Mouse (Mus musculus): ENCODE results near the gene Trim8.
A peak's percentile ranks its signal among the peaks of the same experiment; 100 is the strongest.

Gene Trim8

GRCm38 (mm10) chr19:46525691-46526631 is 24.5 kb downstream of the Trim8 start:
- peak; percentile 56 for DNase-seq

DNA sequence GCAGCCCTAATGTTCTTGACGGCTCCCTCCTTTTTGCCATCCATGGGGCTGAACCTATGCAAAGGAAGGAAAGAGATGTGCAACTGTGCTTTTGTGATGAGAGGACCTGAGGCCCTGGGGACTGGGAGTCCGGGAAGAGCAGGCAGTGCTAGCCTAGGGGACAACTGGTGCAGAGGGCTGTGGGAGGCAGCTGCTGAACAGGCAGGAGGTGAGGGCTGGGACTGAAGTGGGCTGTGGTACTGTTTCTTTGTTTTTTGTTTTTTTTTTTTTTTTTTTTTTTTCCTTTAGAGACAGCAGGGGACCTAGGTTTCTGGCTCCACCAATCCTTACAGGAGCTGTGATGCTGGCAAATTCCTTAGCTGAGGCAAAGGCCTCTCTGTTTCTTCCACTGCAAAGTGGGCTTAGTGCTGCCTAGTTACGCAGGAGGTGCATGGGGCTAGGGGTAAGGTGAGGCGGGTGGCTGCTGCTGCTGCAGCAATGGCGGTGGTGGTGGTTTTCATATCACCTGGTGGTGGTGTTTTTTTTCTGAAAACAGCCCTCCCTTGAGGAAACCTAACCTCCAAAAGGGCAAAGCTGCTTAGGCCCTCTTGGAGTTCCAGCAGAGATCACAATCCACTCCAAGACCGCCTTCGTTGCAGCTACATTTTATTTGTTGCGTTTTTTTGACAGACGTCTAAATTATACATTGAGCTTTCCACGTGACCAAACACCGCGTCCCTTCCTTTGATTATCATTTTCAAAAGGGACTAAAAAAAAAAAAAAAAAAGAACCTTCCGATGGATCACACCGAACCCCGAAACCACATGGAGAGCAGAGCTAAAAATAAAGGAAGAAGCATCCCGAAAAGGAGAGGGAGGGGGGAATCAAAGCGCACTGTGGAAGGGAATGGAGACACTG is 26.4 kb downstream of the Trim8 start:
- DNase-seq, result no peak

GRCm38 (mm10) chr19:46528529-46529213 is 27.2 kb downstream of the Trim8 start:
- peak; percentile 96 for DNase-seq

DNA sequence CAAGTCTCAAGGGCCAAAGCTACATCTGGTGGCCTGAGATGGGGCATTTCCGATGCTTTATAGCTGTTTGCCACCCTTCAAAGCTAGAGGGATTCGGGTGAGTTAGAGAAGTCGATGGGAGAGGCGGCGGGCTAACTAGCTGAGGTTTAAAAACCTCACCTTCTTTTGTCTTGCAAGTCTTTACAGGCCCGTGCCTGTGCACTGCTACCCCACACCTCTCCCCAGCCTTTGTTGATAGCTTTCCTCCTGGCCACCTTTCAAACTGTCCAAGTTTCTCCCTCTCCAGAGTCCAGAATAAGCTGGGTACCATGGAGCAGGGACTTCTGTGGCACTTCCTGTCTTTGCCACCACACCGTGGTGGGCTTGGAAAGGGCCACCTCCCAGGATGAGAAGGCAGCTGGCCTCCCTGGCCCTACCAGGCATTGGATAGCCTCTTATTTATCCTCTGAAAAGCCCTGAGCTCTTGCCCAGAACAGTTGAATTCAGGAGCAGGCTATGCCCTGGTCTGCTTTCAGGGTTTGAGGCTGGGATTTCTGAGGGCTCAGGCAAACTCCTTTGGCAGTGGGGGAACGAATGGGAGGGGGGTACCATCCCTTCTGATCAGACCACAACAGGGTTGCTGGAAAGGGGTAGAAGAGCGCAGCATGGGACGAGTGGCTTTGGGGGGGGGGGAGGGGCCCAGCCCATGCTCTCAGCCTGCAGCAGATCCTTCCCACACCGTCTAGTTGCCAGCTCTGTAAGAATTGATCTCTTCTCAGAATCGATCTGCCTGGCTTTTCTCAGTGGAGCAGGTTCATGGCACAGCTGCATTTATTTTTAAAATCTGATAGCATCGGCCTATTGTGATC is 28.3 kb downstream of the Trim8 start:
- DNase-seq, result peak; percentile 21

GRCm38 (mm10) chr19:46530449-46530990 is 29.0 kb downstream of the Trim8 start:
- peak; percentile 33 for DNase-seq

DNA sequence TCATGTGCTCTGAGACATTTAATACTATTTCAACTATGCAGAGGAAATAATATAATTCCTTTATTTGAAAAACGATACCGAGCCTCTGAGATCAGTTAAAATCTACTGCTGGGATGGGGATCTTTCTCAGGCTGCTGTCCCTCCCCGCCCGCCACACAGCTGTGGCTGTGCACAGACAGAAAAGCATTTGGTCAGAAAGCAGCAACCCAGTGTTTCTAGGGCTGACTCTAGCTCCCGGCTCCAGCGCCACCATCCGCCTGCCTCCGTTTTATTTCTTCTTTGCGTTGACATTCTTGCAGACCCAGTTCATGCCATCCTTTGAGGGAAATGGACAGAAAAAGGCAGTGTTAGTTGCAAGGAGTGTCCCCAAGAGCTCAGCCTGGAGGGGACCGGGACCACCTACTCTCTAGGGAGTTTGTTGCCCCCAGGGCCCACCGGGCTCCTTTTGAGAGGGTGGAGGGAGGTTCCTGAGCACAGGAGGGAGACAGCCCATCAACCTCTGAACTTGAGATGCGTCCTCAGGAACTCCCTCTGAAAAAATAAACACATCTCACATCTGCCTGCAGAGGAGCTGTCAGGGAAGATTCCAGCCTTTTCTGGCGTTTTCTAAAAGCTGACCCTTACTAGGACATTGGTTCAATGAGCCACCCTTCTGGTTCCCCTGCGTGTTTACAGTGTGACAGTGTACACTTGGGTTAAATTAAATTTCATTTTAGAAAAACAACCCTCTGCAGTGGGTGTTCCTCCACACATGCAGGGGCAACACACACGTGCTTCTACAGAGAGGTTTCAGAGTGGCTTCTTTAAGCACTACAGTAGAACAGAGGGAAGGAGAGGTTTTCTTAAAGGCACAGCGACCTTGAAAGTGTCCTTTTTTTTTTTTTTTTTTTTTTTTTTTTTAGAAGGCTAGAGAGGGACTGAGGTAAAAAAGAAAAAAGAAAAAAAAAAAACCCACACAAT is 29.8 kb downstream of the Trim8 start:
- peak; percentile 49 for DNase-seq

DNA sequence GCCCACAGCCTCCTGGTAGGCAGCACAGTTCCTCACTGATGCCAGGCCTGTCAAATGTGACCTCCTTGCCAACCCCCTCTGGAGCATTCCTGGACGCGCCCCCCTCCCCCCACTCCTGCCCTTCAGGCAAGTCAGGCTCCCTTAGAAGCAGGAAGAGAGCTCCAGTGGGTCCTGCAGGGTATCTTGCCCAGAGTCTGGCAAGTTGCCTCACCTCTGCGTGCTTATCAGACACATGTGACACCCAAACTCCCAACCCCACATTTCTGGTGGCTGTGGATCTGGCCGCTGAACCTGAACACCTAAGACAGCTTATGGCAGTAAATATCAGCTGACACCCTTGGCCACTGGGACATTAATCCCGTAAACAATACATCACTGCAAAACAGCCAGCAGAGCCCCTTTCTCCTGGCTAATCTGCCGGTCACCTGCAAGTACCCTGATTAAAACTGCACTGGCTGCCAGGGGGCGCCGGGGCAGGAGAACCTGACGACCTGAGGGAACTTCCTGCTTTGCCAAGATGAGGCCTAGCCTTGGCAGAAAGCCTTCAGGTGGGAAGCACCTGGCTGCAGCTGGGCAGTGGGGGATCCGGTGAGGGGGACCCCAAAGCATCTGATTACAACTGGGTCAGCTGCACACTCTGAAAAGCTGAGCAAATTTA is 30.7 kb downstream of the Trim8 start:
- DNase-seq, result peak; percentile 72

DNA sequence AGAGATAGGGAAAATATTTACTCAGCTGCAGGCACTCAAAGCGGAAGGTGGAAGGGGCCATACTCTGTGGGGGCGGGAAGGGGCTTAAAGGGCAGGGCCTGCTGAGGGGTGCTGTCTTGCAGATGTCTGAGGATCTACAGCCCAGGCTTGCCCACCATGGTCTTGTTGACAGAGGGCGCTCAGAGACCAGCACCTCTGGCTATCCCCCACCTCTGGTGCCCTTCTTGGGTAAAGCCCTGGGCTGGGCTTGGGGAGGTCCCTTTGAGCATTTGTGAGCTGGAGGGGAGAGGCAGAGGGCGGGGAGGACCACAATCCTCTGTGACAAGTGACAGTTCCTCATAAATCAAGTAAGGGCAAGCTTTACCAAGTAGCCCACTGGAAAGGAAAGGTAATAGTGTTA is 31.6 kb downstream of the Trim8 start:
- DNase-seq, result peak; percentile 10

DNA sequence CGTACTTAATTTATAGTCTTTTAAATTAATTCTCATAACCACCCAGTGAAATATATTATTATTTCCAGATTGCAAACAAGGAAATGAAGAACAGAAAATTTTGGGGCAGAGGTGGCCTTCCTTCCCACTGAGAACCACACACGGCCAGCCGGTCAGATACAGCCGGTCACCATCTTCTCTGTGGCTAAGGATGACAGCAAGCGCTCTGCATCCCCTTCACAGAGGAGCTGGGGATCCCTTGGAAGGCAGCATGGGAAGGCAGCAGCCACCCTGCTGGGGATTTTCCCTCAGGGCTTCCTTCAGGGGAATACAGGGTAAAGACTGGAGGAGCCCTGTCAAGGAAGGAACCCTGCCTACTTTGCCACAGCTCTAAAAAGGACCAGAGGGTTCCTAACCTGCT is 32.0 kb downstream of the Trim8 start:
- DNase-seq, result no peak

- no peak for DNase-seq
Measured at GRCm38 (mm10) chr19:46534542-46535098, 33.1 kb downstream of the Trim8 start.

DNA sequence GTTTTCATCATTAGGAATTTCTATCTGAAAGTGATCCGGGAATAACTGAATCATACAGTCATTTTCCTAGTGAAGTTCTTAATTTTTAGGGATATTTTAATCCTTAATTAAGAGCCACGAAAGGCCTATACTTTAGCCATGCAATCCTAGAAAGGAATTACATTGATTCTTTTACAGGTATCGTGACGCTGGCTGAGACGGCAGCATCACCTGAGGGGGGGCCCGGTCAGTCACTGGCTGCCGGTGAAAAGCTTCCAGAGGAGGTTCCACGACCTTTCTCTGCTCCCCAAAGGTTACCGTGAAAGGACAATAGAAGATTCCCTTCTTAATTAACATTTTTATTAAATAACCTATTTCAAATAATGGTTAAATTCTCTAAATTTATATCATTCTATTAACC is 35.9 kb downstream of the Trim8 start:
- no peak for DNase-seq

DNA sequence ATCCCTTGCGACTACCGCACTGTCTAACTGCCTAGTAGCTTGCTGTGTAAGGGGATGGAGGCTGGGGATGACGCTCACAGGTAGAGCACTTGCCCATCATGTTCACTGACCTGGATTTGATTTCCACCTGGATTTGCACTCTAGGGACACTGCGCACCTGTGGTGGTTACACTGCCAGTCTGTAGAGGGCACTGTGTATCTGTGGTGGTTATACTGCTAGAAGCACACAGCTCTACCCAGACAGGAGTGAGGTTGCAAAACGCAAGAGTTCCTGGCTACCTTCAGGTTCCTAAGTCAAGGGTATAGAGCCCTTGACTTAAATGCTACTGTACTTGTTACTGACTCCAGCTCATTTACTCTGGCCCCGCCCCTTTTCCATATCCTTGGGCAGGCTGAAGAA is 36.7 kb downstream of the Trim8 start:
- DNase-seq, result no peak

GRCm38 (mm10) chr19:46542750-46543149 is 41.2 kb downstream of the Trim8 start:
- DNase-seq, result no peak

DNA sequence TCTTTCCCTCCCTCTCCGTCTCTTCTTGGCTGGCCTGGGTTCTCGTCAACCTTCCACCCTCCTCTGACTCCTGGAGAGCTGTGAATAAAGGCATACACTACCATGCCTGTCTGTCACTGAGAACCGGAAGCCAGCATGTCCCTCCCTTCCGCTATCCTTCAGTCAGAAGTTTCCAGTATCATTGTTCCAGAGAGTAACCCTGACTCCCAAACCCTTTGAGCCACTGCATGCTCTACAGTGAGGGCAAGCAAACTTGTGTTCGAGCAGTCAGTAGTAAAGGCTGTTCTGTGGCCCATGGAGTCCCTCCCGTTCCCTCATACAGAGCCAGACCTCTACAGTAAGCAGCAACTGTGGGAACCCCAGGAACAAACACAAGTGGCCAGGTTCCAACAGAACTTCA is 46.1 kb downstream of the Trim8 start:
- no peak for DNase-seq

DNA sequence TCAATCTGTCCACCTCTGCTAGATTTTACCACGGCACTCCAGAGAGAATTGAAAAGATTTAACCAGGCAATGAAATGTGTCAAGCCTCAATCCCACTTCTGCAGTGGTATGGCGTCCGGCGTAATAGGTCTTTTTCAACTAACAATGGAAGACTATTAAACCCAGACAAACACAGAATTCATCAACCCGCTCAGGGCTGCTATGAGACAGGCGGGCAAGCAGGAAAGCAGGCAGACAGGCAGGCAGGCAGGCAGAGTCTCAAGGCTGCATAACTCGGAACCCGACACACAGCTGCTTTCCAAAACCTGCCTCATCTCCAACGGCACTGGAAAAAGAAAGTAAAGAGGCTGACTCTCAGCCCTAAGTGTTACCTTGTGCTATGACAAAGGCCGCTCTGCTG is 46.6 kb downstream of the Trim8 start:
- no peak for DNase-seq

DNA sequence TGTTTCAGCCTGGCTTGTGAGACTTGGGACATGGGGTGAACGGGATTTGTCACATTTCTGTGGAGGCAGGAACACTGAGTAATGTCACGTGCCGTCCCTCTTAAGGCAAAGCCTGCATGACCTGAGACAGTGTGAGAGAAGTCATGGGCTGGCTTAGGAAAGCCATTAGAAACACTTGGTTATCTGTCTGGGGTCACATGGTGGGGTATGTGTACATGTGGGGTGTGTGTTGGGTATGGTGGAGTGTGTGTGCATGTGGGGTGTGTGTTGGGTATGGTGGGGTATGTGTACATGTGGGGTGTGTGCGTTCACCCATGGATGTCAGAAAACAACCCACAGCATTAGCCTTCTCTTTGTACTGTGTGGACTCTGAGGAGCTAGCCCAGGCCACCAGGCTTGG is 48.9 kb downstream of the Trim8 start:
- DNase-seq, result no peak

DNA sequence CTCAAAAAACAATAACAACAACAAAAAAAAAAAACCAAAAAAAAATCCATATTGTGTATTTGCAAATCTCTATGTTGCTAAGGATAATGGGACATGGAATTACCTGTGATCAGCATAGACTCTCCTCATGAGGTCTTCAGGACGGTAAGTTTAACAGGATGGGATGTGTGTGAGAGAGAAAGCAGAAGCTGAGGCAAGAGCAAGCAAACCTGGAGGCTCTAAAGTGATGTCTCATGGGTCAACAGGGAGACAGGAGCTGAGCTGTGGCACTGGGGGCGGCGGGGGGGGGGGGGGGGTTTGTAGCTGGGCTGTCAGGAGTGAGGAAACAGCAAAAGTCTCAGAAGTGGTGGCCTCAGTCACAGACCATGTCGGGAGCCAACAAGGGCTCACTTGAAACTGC is 51.0 kb downstream of the Trim8 start:
- DNase-seq, result no peak

DNA sequence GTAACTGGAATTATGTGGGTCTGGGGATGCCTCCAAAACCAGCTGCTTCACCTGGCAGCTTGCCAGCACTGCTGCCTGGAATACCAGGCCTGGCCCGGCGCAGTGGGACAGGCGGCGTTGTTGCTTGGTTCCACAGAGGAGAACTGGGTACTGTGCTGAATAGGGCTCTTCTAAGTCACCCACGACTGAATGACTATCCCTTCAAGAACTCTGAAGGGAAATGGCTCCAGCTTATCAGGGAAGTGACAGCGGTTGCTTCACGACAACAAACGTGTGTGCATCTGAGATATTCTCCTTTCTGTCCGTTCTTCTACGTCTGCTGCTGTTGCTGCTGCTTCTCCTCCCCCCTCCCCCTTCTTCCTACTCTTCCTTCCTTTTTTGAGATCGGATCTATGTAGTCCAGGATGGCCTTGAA is 52.0 kb downstream of the Trim8 start:
- no peak for DNase-seq

- no peak for DNase-seq
Measured at GRCm38 (mm10) chr19:46558009-46558408, 56.5 kb downstream of the Trim8 start.

DNA sequence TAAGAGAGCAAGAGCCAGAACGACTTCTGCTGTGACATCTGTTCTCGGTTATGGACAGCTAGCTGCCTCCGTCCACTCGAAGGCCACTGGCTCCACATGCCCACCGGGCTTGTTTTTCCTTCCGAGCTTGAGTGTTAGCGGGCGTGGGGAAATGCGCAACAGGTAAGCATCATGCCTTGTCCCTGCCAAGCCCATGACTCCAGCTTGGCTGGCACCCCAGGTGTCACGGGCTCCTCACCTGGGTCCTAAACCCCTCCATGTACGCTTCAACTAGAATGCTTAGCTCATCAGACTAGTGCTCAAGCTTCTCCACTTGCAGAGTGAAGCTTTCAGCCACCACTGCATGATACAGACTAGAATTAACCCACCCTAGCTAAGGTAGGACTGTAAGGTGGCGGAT is 57.1 kb downstream of the Trim8 start:
- peak; percentile 52 for DNase-seq

Data from kidney, adult 11 months (tissue).